Mouse (Mus musculus) hindbrain, embryonic 10.5 days (tissue): Measurements from ENCODE around the gene Tomm7. TPM values are rescaled to one million over a fixed set of nuclear protein-coding genes. Genes with fewer than 3 reads are reported as not detected.
"Not testable (repeated sequence)": the region's sequence is repeated elsewhere in the genome, so short reads cannot be mapped to it uniquely, and the experiment has no call there.

Source experiments
- DNase-seq: peaks from one replicate; pipeline ENCODE4 v3.0.0-alpha.2; 2017; ENCODE audit warnings: low spot score
- H3K27ac ChIP-seq: fragments of 300-500 bp; sonication (generic); 2 replicates; pipeline ENCODE4 v1.5.1; 2016; ENCODE audit warnings: mild to moderate bottlenecking, moderate library complexity
- H3K27me3 ChIP-seq: fragments of 300-500 bp; sonication (generic); 2 replicates; pipeline ENCODE4 v1.6.1; 2016; ENCODE audit warnings: mild to moderate bottlenecking; ENCODE audit not compliant: poor library complexity, insufficient read depth, severe bottlenecking
- H3K36me3 ChIP-seq: fragments of 300-500 bp; sonication (generic); 2 replicates; pipeline ENCODE4 v1.6.1; 2016; ENCODE audit warnings: mild to moderate bottlenecking, moderate library complexity
- H3K4me1 ChIP-seq: fragments of 300-500 bp; sonication (generic); replicated peaks from 2 replicates; pipeline ENCODE4 v1.6.1; 2016; ENCODE audit warnings: mild to moderate bottlenecking
- H3K4me3 ChIP-seq: fragments of 300-500 bp; sonication (generic); 2 replicates; pipeline ENCODE4 v1.5.1; 2016; ENCODE audit warnings: mild to moderate bottlenecking, moderate library complexity
- H3K9me3 ChIP-seq: fragments of 300-500 bp; sonication (generic); 2 replicates; pipeline ENCODE4 v1.6.1; 2016; ENCODE audit warnings: mild to moderate bottlenecking, moderate library complexity
- WGBS: fragments of 180-500 bp; shearing (Covaris S2); methylation state at CpG from one replicate; pipeline ENCODE4 v1.1.7; 2016; 5-methylcytosine and 5-hydroxymethylcytosine counted together
- polyA plus RNA-seq: library from polyadenylated mRNA; unstranded; fragments of >200 nt; fragmentation: Nextera tagmentation; extraction: Ambion mirVana; gene quantifications from 2 replicates; pipeline ENCODE4 v1.2.1, GENCODE M21; 2016

Gene Tomm7
- polyA plus RNA-seq, 1 experiment from 2014 or later = 131 TPM

DNA sequence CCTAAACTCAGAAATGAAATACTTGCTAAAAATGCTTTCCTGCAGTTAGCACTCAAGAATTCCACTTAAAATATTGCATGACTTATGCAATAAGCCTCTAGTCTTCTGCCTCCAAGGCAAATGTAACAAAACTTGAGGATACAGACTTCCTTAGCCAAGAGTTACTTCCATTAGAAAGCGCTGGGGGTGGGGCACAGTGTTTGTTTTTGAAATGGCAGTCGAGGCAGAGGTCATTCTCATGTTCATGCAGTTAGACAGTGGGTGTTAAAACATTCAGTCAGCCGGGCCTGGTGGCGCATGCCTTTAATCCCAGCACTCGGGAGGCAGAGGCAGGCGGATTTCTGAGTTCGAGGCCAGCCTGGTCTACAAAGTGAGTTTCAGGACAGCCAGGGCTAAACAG is 5.8 kb downstream of the Tomm7 start:
- H3K27me3 ChIP-seq = no peaks in the 10 kb centered on the region
- no peak for DNase-seq
- H3K4me3 ChIP-seq = no peak overlapping the region
- H3K27ac ChIP-seq = no peak overlapping the region
- H3K36me3 ChIP-seq = peaks cover 42% of the 10 kb centered on the region
- peaks cover 9% of the 10 kb centered on the region for H3K4me1 ChIP-seq
- WGBS = 92% methylated on average over 7 of the region's 7 CpGs
- no peaks in the 10 kb centered on the region for H3K9me3 ChIP-seq

DNA sequence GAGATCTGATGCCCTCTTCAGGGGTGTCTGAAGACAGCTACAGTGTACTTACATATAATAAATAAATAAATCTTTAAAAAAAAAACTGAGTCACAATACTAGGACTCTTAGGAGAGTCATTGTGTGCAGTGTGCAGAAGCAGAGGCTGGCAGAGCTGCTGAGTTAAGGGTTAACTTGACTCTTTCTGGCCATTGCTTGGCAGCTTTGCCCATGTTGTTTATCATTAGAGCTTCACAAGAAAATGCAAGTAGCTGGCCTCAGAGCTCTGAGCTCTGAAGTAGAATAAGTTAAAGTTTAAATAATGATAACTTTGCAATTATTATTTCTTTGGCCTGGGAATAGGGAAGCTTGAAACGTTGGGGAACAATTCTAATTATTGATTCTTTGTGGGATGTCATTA is 8.3 kb downstream of the Tomm7 start:
- not testable (repeated sequence) for H3K4me3 ChIP-seq, H3K27ac ChIP-seq, H3K4me1 ChIP-seq, H3K9me3 ChIP-seq, DNase-seq
- H3K27me3 ChIP-seq = peaks cover 15% of the 10 kb centered on the region
- 75% methylated on average over 1 of the region's 1 CpGs for WGBS
- peaks cover 30% of the 10 kb centered on the region for H3K36me3 ChIP-seq

DNA sequence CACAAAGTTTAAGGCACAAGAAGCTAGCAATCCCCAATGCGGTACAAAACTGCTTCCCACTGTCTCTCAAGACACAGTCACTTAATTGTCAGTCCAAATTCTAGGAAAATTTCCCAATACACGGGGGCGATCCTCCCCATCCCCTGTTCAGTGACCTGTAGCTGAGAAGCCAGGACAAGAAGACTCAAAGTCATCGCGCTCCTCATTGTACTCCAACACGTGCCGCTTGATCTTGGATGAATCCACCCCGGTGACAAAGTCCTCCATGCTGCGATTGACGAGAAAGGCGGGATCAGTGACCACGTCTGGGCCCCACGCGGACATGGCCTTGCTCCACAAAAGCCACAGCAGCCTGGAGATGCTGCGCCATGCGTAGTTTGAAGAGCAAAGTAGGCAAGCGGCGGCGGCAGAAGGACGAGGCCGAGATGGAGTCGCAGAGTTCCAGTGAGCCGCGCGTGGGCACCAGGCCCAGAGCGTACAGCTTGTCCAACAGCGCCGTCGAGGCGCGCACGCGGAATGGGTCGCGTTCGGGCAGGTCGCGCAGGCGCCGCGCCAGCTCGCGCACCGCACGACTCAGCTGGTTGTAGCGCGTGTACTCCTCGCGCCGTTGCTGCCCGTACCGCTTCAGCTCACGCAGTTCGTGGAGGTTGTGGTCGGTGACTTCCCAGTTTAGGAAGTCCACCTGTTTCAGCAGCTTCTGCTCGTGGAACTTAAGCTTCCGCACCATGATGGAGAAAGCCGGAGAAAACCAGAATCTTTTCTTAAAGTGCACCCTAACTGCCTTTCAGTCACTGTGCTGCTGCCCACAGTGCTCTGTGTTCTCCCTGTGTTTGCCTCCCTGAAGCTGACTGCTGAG is 12.8 kb downstream of the Tomm7 start:
- Histone ChIP-seq H3K27ac (no peak overlapping the region), H3K27me3 (peaks cover 27% of the 10 kb centered on the region), H3K36me3 (no peaks in the 10 kb centered on the region), H3K4me3 (peak overlapping the region; percentile 28), H3K4me1 (no peaks in the 10 kb centered on the region; the same call in 1 of the 2 replicates), H3K9me3 (0 out of 2 replicates have a peak, but pooled peaks cover 4% of the 10 kb centered on the region)
- 44% methylated on average over 58 of the region's 58 CpGs for WGBS
- DNase-seq = peak; percentile 26

DNA sequence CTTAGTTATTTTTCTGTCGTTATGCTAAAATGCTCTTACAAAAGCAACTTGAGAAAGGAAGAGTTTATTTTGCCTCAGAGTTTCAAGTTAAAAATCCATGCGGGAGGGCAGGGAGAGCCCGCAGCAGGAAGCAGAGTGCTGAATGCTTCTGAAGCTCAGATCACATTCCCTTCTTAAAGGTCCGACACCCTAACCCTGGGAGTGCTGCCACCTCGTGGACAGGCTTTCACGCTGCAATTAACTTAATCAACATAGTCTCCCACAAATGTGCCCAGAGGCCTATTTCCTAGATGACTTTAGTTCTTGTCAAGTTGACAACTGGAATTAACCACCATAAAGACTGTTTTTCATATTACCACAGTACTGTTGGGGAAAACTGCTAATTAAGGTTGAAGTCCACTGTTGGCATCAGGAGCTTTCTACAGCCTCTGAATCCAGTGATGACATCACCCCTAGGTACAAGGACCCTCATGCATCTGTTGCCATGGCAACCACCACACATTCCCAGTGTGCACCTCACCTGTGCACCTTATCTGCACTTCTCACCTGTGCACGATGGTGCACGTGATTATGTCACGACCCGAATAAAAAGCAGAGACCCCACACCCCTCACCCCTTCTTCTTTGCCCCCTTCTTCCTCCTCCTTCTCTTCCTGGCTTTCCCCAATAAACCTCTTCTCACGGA is 17.5 kb downstream of the Tomm7 start:
- Histone ChIP-seq H3K36me3 (peaks cover 3% of the 10 kb centered on the region; the same call in 1 of the 2 replicates), H3K27ac (no peak overlapping the region), H3K4me1 (no peaks in the 10 kb centered on the region; the same call in 1 of the 2 replicates), H3K4me3 (no peak overlapping the region), H3K27me3 (peaks cover 20% of the 10 kb centered on the region), H3K9me3 (0 out of 2 replicates have a peak, but pooled peaks cover 4% of the 10 kb centered on the region)
- DNase-seq = peak; percentile 58
- 43% methylated on average over 11 of the region's 11 CpGs for WGBS

DNA sequence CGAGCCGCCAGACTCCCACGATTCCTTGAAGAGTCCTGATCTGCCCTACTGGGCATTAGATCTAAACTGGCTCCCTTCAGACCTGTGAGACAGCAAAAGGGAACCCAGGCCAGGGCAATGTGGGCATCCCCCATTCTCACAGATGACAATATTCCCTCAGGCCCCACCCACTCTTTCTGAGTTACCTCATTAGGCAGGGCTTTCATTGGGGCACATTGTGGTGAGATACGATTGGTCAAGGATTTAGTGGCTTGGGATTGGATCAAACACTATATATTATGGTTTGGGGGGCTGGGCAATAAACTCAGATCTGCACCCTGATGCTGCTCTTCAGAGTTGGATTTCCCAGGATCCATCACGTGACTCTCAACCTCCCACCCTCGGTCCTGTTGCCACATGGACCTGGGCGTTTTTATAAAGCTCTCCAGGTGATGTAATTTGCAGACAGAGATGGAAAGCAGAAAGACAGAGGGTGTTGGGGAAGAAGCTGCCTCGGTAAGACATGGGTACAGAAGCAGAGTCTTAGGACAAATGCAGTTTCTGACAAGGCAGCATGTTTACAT is 19.7 kb downstream of the Tomm7 start:
- H3K9me3 ChIP-seq = no peaks in the 10 kb centered on the region
- H3K36me3 ChIP-seq = peaks cover 15% of the 10 kb centered on the region
- no peaks in the 10 kb centered on the region for H3K4me1 ChIP-seq
- H3K4me3 ChIP-seq = no peak overlapping the region
- no peak overlapping the region for H3K27ac ChIP-seq
- no peaks in the 10 kb centered on the region for H3K27me3 ChIP-seq
- WGBS = 81% methylated on average over 8 of the region's 8 CpGs
- no peak for DNase-seq

DNA sequence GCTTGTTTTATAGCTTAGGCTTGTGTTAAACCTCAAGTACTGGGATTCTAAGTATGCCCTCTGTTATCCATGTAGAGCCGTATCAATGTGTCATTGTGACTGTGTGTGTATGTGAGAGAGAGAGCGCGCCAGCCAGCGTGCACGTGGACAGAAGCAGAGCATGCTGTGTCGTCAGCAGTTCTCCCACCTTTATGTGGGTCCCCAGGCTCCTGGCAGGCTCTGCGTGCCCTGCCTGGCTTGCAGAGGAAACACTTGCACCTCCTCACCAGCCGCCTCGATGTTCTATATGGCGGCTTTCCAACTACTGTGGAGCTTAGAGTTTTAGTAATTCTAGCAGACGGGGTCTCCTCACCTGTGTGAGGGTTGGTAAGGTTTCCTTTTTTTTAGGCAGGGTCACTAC is 21.7 kb downstream of the Tomm7 start:
- no peaks in the 10 kb centered on the region for H3K9me3 ChIP-seq
- H3K4me1 ChIP-seq = no peaks in the 10 kb centered on the region
- no peaks in the 10 kb centered on the region for H3K27me3 ChIP-seq
- DNase-seq = no peak
- no peak overlapping the region for H3K4me3 ChIP-seq
- WGBS = 80% methylated on average over 11 of the region's 11 CpGs
- no peak overlapping the region for H3K27ac ChIP-seq
- H3K36me3 ChIP-seq = peaks cover 32% of the 10 kb centered on the region

DNA sequence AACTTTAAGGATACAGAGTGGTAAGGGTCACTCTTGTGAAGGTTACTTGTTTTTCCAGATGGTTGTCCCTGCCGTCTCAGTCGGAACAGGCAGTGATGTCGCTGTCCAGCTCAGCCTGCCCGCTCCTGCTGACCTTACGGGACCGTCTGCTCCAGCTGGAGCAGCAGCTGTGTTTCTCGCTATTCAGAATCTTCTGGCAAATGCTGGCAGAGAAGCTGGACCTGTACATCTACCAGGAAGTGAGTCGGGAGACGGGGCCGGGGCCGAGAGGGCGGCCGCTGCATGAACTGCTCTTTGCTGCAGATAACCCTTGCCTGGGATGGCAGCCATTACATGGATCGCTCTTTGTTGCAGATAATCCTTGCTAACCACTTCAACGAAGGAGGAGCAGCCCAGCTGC is 27.3 kb downstream of the Tomm7 start:
- Histone ChIP-seq H3K4me1 (no peaks in the 10 kb centered on the region), H3K9me3 (peaks cover 14% of the 10 kb centered on the region), H3K27me3 (no peaks in the 10 kb centered on the region), H3K36me3 (peaks cover 81% of the 10 kb centered on the region), H3K27ac (no peak overlapping the region), H3K4me3 (no peak overlapping the region)
- 92% methylated on average over 15 of the region's 15 CpGs for WGBS
- DNase-seq = no peak

DNA sequence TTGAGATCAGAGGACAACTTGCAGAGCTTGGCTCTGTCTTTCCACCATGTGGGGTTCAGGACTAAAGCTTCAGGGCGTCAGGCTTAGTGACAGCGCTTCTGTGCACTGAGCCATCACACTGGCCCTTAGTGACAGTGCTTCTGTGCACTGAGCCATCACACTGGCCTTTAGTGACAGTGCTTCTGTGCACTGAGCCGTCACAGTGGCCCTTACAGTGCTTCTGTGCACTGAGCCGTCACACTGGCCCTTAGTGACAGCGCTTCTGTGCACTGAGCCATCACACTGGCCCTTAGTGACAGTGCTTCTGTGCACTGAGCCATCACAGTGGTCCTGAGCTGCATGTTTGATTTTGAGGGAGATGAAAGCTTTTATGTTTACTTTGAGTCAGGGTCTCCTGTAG is 29.1 kb downstream of the Tomm7 start:
- peaks cover 90% of the 10 kb centered on the region for H3K36me3 ChIP-seq
- WGBS = 64% methylated on average over 5 of the region's 5 CpGs
- H3K4me3 ChIP-seq = no peak overlapping the region
- no peak for DNase-seq
- peaks cover 14% of the 10 kb centered on the region for H3K9me3 ChIP-seq
- no peak overlapping the region for H3K27ac ChIP-seq
- H3K27me3 ChIP-seq = no peaks in the 10 kb centered on the region
- H3K4me1 ChIP-seq = no peaks in the 10 kb centered on the region

DNA sequence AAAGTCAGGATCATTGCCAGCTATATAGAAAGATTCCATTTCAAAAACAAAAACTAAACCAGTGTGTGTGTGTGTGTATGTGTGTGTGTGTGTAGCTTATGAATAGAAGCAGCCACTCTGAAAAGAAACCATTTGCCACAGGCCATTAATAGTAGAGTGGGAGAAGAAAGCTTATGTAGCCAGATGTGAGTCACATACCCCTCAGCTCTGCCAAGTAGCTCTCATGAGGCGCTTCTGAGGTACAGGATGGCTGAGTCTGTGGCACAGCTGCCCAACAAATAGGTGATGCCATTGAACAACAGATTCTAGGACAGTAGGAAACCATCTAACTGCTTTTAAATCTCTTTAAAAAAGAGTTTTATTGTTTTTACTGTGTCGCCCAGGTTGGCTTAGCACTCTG is 51.2 kb downstream of the Tomm7 start:
- H3K4me3 ChIP-seq = no peak overlapping the region
- WGBS = 93% methylated on average over 2 of the region's 2 CpGs
- peaks cover 44% of the 10 kb centered on the region for H3K36me3 ChIP-seq
- H3K4me1 ChIP-seq = peaks cover 10% of the 10 kb centered on the region
- no peaks in the 10 kb centered on the region for H3K27me3 ChIP-seq
- no peak for DNase-seq
- no peaks in the 10 kb centered on the region for H3K9me3 ChIP-seq
- H3K27ac ChIP-seq = no peak overlapping the region

DNA sequence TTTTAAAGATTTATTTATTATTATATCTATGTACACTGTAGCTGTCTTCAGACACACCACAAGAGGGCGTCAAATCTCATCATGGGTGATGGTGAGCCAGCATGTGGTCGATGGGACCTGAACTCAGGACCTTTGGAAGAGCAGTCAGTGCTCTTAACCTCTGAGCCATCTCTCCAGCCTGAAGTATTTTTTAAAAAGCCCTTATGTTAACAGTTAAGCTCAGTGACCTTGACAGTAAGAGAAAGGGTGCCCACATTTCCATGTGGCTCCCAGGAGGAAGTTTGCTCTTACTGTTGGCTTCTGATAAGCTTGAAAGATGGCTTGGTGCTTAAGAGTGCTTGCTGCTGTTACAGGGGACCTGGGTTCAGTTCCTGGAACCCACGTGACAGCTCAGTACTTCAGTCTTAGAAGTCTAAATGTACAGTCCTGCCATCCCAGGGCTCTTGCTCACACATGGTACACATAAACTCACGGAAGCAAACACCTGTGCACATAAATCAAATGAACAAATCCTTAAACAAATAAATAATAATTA is 54.8 kb downstream of the Tomm7 start:
- 0 out of 2 replicates have a peak overlapping the region, but pooled peaks have one; percentile 71 for H3K4me3 ChIP-seq
- no peak overlapping the region for H3K27ac ChIP-seq
- H3K27me3 ChIP-seq = no peaks in the 10 kb centered on the region
- H3K4me1 ChIP-seq = peaks cover 10% of the 10 kb centered on the region
- no peak for DNase-seq
- WGBS = 89% methylated on average over 4 of the region's 4 CpGs
- H3K9me3 ChIP-seq = no peaks in the 10 kb centered on the region
- H3K36me3 ChIP-seq = peaks cover 20% of the 10 kb centered on the region
